Mouse (Mus musculus): Measurements from ENCODE around the gene Ttc23. TPM values are rescaled to one million over a fixed set of nuclear protein-coding genes. Genes with fewer than 3 reads are reported as not detected.

The Ttc23 gene
- total and polyA plus RNA-seq, 3 experiments = 0.89 to 2.5 (median 0.93) TPM

- Histone ChIP-seq H3K27ac (ENCODE audit: insufficient read depth, low read depth) (no peak overlapping the region), H3K9ac (ENCODE audit: insufficient read depth, low read depth) (no peak overlapping the region), H3K27me3 (replicated peaks) (no peaks in the 10 kb centered on the region), H3K4me2 (ENCODE audit: insufficient read depth, low read depth, poor library complexity, severe bottlenecking) (no peak overlapping the region), H3K36me3 (replicated peaks in 1 of 2; ENCODE audit: control insufficient read depth in 1 of 2, insufficient read depth in 1 of 2, low read length in 1 of 2) (no peaks in the 10 kb centered on the region), H3K9me3 (replicated peaks; ENCODE audit: low read length) (no peaks in the 10 kb centered on the region), H3K4me3 (replicated peaks in 1 of 3; ENCODE audit: low read depth in 2 of 3, low read length in 2 of 3, poor library complexity in 1 of 3) (no peak overlapping the region), H3K4me1 (ENCODE audit: control insufficient read depth in 1 of 2, insufficient read depth in 2 of 2) (peaks cover 0 to 16% of the 10 kb centered on the region in 2 experiments; a peak in 2 of 4 replicates), H3K79me2 (replicated peaks; ENCODE audit: control insufficient read depth, extremely low read depth, insufficient read depth, poor library complexity, severe bottlenecking) (no peaks in the 10 kb centered on the region)
- TF ChIP-seq MAX (IDR thresholded peaks at IDR 0.05; ENCODE audit: low read length) (no peak), TBP (conservative IDR thresholded peaks at IDR 0.05; ENCODE audit: low read depth, low read length) (0 out of 2 replicates have a peak, but pooled peaks have one; percentile 34)
- in situ Hi-C loops (cut with MboI; ENCODE audit: low pct_ligation_motif_present, low pct_unique_long_range_greater_than_20kb, low sequenced_read_pairs) (loop anchor here (25.0 kb wide), 2 partner anchors 586 to 1211 kb away; partner anchors contain the start of gene Aldh1a3), dilution Hi-C loops (cut with MboI; ENCODE audit: extremely low pct_ligation_motif_present, extremely low pct_unique_long_range_greater_than_20kb, low sequenced_read_pairs) (no loop called here)
- DNase-seq (ENCODE audit: extremely low read depth) = no peak
Observed at GRCm38 (mm10) chr7:67648376-67648775, 1.2 kb downstream of the Ttc23 start.

GRCm38 (mm10) chr7:67652211-67652610 lies 5.0 kb downstream of the Ttc23 start:
- dilution Hi-C loops (cut with MboI; ENCODE audit: extremely low pct_ligation_motif_present, extremely low pct_unique_long_range_greater_than_20kb, low sequenced_read_pairs) (no loop called here), in situ Hi-C loops (cut with MboI; ENCODE audit: low pct_ligation_motif_present, low pct_unique_long_range_greater_than_20kb, low sequenced_read_pairs) (no loop called here)
- TF ChIP-seq NRF1 (IDR thresholded peaks at IDR 0.05; ENCODE audit: low read depth, low read length) (no peak), NELFE (IDR thresholded peaks at IDR 0.05; ENCODE audit: low read depth, low read length) (no peak), USF2 (conservative IDR thresholded peaks at IDR 0.05; ENCODE audit: low read depth, low read length) (no peak)
- Histone ChIP-seq H3K4me1 (ENCODE audit: control insufficient read depth in 1 of 2, insufficient read depth in 2 of 2) (peaks cover 0 to 21% of the 10 kb centered on the region in 2 experiments; a peak in 1 of 4 replicates), H3K27me3 (replicated peaks) (no peaks in the 10 kb centered on the region), H3K36me3 (replicated peaks in 1 of 2; ENCODE audit: control insufficient read depth in 1 of 2, insufficient read depth in 1 of 2, low read length in 1 of 2) (peaks cover 0 to 8% of the 10 kb centered on the region in 2 experiments), H3K79me2 (replicated peaks; ENCODE audit: control insufficient read depth, extremely low read depth, insufficient read depth, poor library complexity, severe bottlenecking) (no peaks in the 10 kb centered on the region), H3K4me3 (replicated peaks in 1 of 3; ENCODE audit: low read depth in 2 of 3, low read length in 2 of 3, poor library complexity in 1 of 3) (no peak overlapping the region), H3K9ac (ENCODE audit: insufficient read depth, low read depth) (no peak overlapping the region), H3K4me2 (ENCODE audit: insufficient read depth, low read depth, poor library complexity, severe bottlenecking) (no peak overlapping the region), H3K27ac (ENCODE audit: insufficient read depth, low read depth) (no peak overlapping the region), H3K9me3 (replicated peaks; ENCODE audit: low read length) (no peaks in the 10 kb centered on the region)
- DNase-seq (ENCODE audit: extremely low read depth) = no peak

- dilution Hi-C loops (cut with MboI; ENCODE audit: extremely low pct_ligation_motif_present, extremely low pct_unique_long_range_greater_than_20kb, low sequenced_read_pairs) = no loop called here
- peaks cover 0 to 8% of the 10 kb centered on the region in 2 experiments for H3K36me3 ChIP-seq (replicated peaks in 1 of 2; ENCODE audit: control insufficient read depth in 1 of 2, insufficient read depth in 1 of 2, low read length in 1 of 2)
- no peaks in the 10 kb centered on the region for H3K79me2 ChIP-seq (replicated peaks; ENCODE audit: control insufficient read depth, extremely low read depth, insufficient read depth, poor library complexity, severe bottlenecking)
- no peak overlapping the region for H3K4me3 ChIP-seq (replicated peaks in 1 of 3; ENCODE audit: low read depth in 2 of 3, low read length in 2 of 3, poor library complexity in 1 of 3)
- H3K9me3 ChIP-seq (replicated peaks; ENCODE audit: low read length) = no peaks in the 10 kb centered on the region
- no peak overlapping the region for H3K9ac ChIP-seq (ENCODE audit: insufficient read depth, low read depth)
- no peak overlapping the region for H3K4me2 ChIP-seq (ENCODE audit: insufficient read depth, low read depth, poor library complexity, severe bottlenecking)
- in situ Hi-C loops (cut with MboI; ENCODE audit: low pct_ligation_motif_present, low pct_unique_long_range_greater_than_20kb, low sequenced_read_pairs) = no loop called here
- H3K27me3 ChIP-seq (replicated peaks) = no peaks in the 10 kb centered on the region
- H3K4me1 ChIP-seq (ENCODE audit: control insufficient read depth in 1 of 2, insufficient read depth in 2 of 2) = peaks cover 0 to 21% of the 10 kb centered on the region in 2 experiments; a peak in 1 of 4 replicates
- TF ChIP-seq JUND (conservative IDR thresholded peaks at IDR 0.05; ENCODE audit: low read depth, low read length) (no peak), MYC (IDR thresholded peaks at IDR 0.05; ENCODE audit: low read depth, low read length) (no peak), ZMIZ1 (IDR thresholded peaks at IDR 0.05; ENCODE audit: low read depth, low read length) (no peak), UBTF (IDR thresholded peaks at IDR 0.05; ENCODE audit: low read depth, low read length) (no peak), RAD21 (IDR thresholded peaks at IDR 0.05; ENCODE audit: low read depth, low read length) (no peak), ZC3H11A (IDR thresholded peaks at IDR 0.05; ENCODE audit: low read depth, low read length) (no peak), MEF2A (IDR thresholded peaks at IDR 0.05; ENCODE audit: borderline replicate concordance, low read depth, low read length) (no peak), CTCF (conservative IDR thresholded peaks at IDR 0.05 in 1 of 2, IDR thresholded peaks at IDR 0.05 in 1 of 2; ENCODE audit: low read depth in 2 of 2, low read length in 2 of 2) (no peak), ZKSCAN1 (IDR thresholded peaks at IDR 0.05; ENCODE audit: borderline replicate concordance, low read depth, low read length) (no peak), MAFK (IDR thresholded peaks at IDR 0.05; ENCODE audit: insufficient replicate concordance, low read length) (no peak), MXI1 (IDR thresholded peaks at IDR 0.05; ENCODE audit: low read depth, low read length) (no peak), POLR2A (IDR thresholded peaks at IDR 0.05; ENCODE audit: low read depth, low read length) (no peak), CHD2 (IDR thresholded peaks at IDR 0.05; ENCODE audit: low read length) (no peak), KAT2A (IDR thresholded peaks at IDR 0.05; ENCODE audit: insufficient replicate concordance, low read length) (no peak), SIN3A (IDR thresholded peaks at IDR 0.05; ENCODE audit: low read length) (no peak), TCF12 (IDR thresholded peaks at IDR 0.05; ENCODE audit: low read depth, low read length) (no peak), USF2 (conservative IDR thresholded peaks at IDR 0.05; ENCODE audit: low read depth, low read length) (no peak), USF1 (IDR thresholded peaks at IDR 0.05; ENCODE audit: low read depth, low read length) (no peak), SMC3 (IDR thresholded peaks at IDR 0.05; ENCODE audit: low read depth, low read length) (no peak)
- DNase-seq (ENCODE audit: extremely low read depth) = no peak
- no peak overlapping the region for H3K27ac ChIP-seq (ENCODE audit: insufficient read depth, low read depth)
Observed at GRCm38 (mm10) chr7:67654668-67655067, 7.5 kb downstream of the Ttc23 start.

All from CH12.LX (cell line).